Mouse (Mus musculus) macrophage (primary cell): ENCODE data around the gene Grik4. TPM values are rescaled to one million over a fixed set of nuclear protein-coding genes. Genes with fewer than 3 reads are reported as not detected.
"Not testable (repeated sequence)": the region's sequence is repeated elsewhere in the genome, so short reads cannot be mapped to it uniquely, and the experiment has no call there.

Experiments used
- H3K27ac ChIP-seq: fragments of 350-480 bp; formaldehyde crosslinking; 2 replicates; pipeline ENCODE4 v1.9.0; 2021
- H3K36me3 ChIP-seq: fragments of 350-480 bp; formaldehyde crosslinking; 2 replicates; pipeline ENCODE4 v1.9.0; 2021; ENCODE audit errors: inconsistent target
- H3K4me3 ChIP-seq: fragments of 350-480 bp; formaldehyde crosslinking; 2 replicates; pipeline ENCODE4 v1.9.0; 2021; ENCODE audit errors: inconsistent target
- H3K79me2 ChIP-seq: fragments of 350-480 bp; formaldehyde crosslinking; 2 replicates; pipeline ENCODE4 v1.9.0; 2021; ENCODE audit errors: inconsistent target
- WGBS: methylation state at CpG from one replicate; pipeline ENCODE4 v1.1.7; 2026; ENCODE audit warnings: inconsistent platforms; ENCODE audit not compliant: missing documents; 5-methylcytosine and 5-hydroxymethylcytosine counted together
- polyA plus RNA-seq: library from polyadenylated mRNA; stranded (reverse); fragments of 250-400 nt; gene quantifications from 3 replicates; pipeline ENCODE4 v1.2.4, GENCODE M21; 2018; ENCODE audit warnings: inconsistent platforms

Grik4 gene
- polyA plus RNA-seq, 1 experiment from 2014 or later = not detected

GRCm38 (mm10) chr9:42788471-42788870 lies 155.8 kb downstream of the Grik4 start:
- Histone ChIP-seq H3K4me3 (no peak overlapping the region), H3K36me3 (no peaks in the 10 kb centered on the region), H3K79me2 (no peaks in the 10 kb centered on the region), H3K27ac (no peak overlapping the region)
- WGBS = 26% methylated on average over 8 of the region's 8 CpGs

GRCm38 (mm10) chr9:42786882-42787281 lies 157.4 kb downstream of the Grik4 start:
- WGBS = 83% methylated on average over 5 of the region's 5 CpGs
- no peak overlapping the region for H3K4me3 ChIP-seq
- H3K79me2 ChIP-seq = no peaks in the 10 kb centered on the region
- H3K36me3 ChIP-seq = no peaks in the 10 kb centered on the region
- H3K27ac ChIP-seq = no peak overlapping the region

GRCm38 (mm10) chr9:42786286-42786685 lies 158.0 kb downstream of the Grik4 start:
- WGBS = 92% methylated on average over 2 of the region's 2 CpGs
- H3K4me3 ChIP-seq = no peak overlapping the region
- H3K36me3 ChIP-seq = no peaks in the 10 kb centered on the region
- no peaks in the 10 kb centered on the region for H3K79me2 ChIP-seq
- no peak overlapping the region for H3K27ac ChIP-seq

- Histone ChIP-seq H3K27ac (no peak overlapping the region), H3K79me2 (no peaks in the 10 kb centered on the region), H3K4me3 (no peak overlapping the region), H3K36me3 (no peaks in the 10 kb centered on the region)
- 90% methylated on average over 10 of the region's 10 CpGs for WGBS
Measured at GRCm38 (mm10) chr9:42785173-42785830, 159.0 kb downstream of the Grik4 start.

GRCm38 (mm10) chr9:42783248-42783903 lies 160.9 kb downstream of the Grik4 start:
- no peaks in the 10 kb centered on the region for H3K79me2 ChIP-seq
- no peak overlapping the region for H3K4me3 ChIP-seq
- no peak overlapping the region for H3K27ac ChIP-seq
- WGBS = 73% methylated on average over 8 of the region's 8 CpGs
- H3K36me3 ChIP-seq = no peaks in the 10 kb centered on the region

GRCm38 (mm10) chr9:42778471-42779263 lies 165.6 kb downstream of the Grik4 start:
- H3K4me3 ChIP-seq, H3K36me3 ChIP-seq, H3K79me2 ChIP-seq, H3K27ac ChIP-seq: not testable (repeated sequence)
- 35% methylated on average over 18 of the region's 21 CpGs for WGBS

GRCm38 (mm10) chr9:42777913-42778312 lies 166.4 kb downstream of the Grik4 start:
- Histone ChIP-seq H3K4me3 (no peak overlapping the region), H3K79me2 (no peaks in the 10 kb centered on the region), H3K36me3 (no peaks in the 10 kb centered on the region), H3K27ac (no peak overlapping the region)
- 58% methylated on average over 8 of the region's 8 CpGs for WGBS

- Histone ChIP-seq H3K79me2 (no peaks in the 10 kb centered on the region), H3K4me3 (no peak overlapping the region), H3K27ac (no peak overlapping the region), H3K36me3 (no peaks in the 10 kb centered on the region)
- WGBS = 53% methylated on average over 9 of the region's 9 CpGs
Measured at GRCm38 (mm10) chr9:42776804-42777203, 167.5 kb downstream of the Grik4 start.

- Histone ChIP-seq H3K36me3 (no peaks in the 10 kb centered on the region), H3K27ac (no peak overlapping the region), H3K4me3 (no peak overlapping the region), H3K79me2 (no peaks in the 10 kb centered on the region)
- WGBS = 64% methylated on average over 11 of the region's 11 CpGs
Measured at GRCm38 (mm10) chr9:42764823-42765560, 179.3 kb downstream of the Grik4 start.

- Histone ChIP-seq H3K27ac (no peak overlapping the region), H3K79me2 (no peaks in the 10 kb centered on the region), H3K36me3 (no peaks in the 10 kb centered on the region), H3K4me3 (no peak overlapping the region)
- WGBS = 43% methylated on average over 5 of the region's 5 CpGs
Measured at GRCm38 (mm10) chr9:42758682-42759205, 185.5 kb downstream of the Grik4 start.

- H3K36me3 ChIP-seq = no peaks in the 10 kb centered on the region
- H3K27ac ChIP-seq = no peak overlapping the region
- no peak overlapping the region for H3K4me3 ChIP-seq
- H3K79me2 ChIP-seq = no peaks in the 10 kb centered on the region
- 83% methylated on average over 3 of the region's 3 CpGs for WGBS
Measured at GRCm38 (mm10) chr9:42757012-42757640, 187.2 kb downstream of the Grik4 start.

GRCm38 (mm10) chr9:42754699-42755098 lies 189.6 kb downstream of the Grik4 start:
- H3K79me2 ChIP-seq = no peaks in the 10 kb centered on the region
- no peaks in the 10 kb centered on the region for H3K36me3 ChIP-seq
- no peak overlapping the region for H3K4me3 ChIP-seq
- no peak overlapping the region for H3K27ac ChIP-seq
- WGBS = 28% methylated on average over 8 of the region's 8 CpGs

- H3K79me2 ChIP-seq = no peaks in the 10 kb centered on the region
- WGBS = 65% methylated on average over 2 of the region's 2 CpGs
- no peak overlapping the region for H3K4me3 ChIP-seq
- H3K36me3 ChIP-seq = no peaks in the 10 kb centered on the region
- no peak overlapping the region for H3K27ac ChIP-seq
Measured at GRCm38 (mm10) chr9:42751160-42751559, 193.1 kb downstream of the Grik4 start.

- no peaks in the 10 kb centered on the region for H3K36me3 ChIP-seq
- H3K27ac ChIP-seq = no peak overlapping the region
- H3K4me3 ChIP-seq = no peak overlapping the region
- no peaks in the 10 kb centered on the region for H3K79me2 ChIP-seq
- WGBS = 78% methylated on average over 3 of the region's 3 CpGs
Measured at GRCm38 (mm10) chr9:42750176-42750575, 194.1 kb downstream of the Grik4 start.
